Mouse (Mus musculus) c-Kit-positive CD71-positive TER-119-positive erythroid progenitor cells, embryonic 14.5 days (primary cell): ENCODE results near the gene Cybc1.

Experiments
- DNase-seq: peaks from one replicate; pipeline ENCODE4 v3.0.0-alpha.2; 2013; ENCODE audit warnings: low spot score

Cybc1 gene

DNA sequence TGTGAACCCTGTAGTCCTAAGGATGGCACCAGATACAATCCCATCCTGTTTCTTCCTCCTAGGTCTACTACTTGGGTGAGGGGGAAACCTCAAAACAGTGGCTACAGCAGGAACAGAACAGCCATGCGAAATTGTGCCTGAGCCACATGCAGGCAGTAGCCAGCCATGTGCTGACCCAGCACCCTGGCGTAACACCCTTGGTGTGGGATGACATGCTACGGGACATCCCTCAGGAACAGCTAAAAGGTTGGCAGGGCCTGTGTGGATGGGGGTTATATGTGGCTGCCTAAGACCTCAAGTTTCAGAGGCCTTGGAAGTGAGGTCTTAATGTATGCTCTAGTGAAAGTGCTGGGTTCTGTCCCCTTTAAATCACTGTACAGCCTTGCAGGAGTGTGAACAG lies 12.3 kb downstream of the Cybc1 start:
- DNase-seq, result no peak

DNA sequence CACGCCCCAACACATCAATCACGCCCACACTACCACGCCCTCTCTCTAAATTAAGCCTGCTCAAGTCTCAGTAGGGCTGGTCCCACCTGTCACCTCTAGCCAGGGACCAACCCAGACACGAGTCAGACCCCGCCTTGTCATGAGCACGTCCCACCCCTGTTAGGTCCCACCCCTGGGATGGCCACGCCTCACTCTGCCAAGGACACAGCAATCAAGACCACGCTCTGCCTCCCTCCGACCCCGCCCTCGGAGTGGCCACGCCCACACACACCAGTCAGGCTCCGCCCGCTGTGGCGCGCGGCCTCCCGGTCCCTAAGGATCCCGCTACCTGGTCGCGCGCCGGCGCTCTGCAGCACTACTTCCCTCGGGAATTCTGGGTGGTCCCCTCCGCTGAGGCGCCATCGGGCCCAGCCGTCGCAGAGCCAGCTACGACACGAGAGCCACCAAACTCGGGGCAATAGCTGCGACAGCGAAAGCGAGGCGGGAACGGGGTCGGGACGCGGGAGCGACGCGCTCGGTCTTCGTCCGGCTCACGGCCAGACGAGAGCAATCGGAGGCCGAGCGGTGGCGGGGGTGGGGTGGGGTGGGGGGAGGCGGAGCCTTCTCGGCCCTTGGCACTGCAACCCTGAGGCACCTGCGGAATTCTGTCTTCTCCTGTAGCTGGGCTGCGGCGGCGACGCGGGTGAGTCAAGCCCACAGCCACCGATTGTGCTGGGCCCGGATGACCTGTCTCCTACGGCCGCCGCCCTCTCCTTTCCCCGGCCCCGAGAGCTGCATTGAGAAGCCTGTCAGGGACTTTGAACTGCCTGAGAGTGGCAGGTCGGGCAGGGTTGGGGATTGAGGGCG lies 24.7 kb downstream of the Cybc1 start, which contains the start of the genes Hexdc and Ogfod3:
Hexdc (plus strand) TSS at position 273 of the 846 bp plus-strand sequence.
Ogfod3 (minus strand) TSS at position 551 of the 846 bp plus-strand sequence.
- DNase-seq, result peak; percentile 98

DNA sequence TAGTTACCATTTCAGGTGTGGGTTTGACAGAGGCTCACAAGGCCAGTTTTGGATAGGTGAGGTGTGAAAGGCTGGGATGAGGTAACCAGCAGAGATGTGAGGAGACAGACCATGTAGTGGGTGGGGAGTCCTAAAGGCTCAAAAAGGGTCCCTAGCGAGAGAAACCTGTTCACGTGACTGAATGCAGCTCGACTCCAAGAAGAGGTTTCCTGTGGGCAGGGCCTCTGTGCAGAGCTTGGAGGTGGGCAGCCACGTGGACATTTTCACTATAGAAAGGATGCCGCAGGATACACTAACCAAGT lies 25.3 kb downstream of the Cybc1 start:
- no peak for DNase-seq

DNA sequence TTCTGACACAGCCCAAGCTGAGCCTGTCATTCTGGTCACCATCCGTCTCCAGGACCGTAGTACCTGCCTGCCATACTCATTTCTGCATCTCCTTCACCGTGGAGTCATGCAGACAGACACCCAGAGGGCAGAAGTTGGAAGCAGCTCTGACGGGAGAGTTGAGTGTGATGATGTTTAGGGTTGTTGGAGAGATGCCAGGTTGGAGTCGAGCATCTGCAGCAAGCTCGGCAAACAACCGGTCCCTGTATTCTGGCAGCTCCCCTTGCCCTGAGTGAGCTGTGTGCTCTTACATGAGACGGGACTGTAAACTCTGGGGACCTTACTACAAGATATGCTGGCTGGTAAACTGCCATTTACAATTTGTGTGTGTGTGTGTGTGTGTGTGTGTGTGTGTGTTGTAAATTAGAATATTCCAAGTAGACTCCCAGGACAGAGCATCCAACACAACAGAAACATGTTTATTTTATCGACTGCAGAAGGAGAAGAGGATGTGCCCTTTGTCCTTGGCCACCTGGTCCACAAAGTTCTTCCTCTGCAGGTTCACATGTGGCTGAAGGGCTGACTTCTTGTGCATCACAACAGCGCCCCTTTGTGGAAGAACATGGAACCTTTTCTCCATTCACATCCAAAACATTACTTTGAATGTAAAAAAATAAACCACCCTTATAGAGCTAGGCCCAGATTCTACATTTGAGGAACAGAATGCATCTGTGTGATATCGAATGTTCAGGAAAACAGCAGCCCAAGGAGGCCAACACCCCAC lies 27.5 kb downstream of the Cybc1 start:
- DNase-seq, result peak; percentile 20

DNA sequence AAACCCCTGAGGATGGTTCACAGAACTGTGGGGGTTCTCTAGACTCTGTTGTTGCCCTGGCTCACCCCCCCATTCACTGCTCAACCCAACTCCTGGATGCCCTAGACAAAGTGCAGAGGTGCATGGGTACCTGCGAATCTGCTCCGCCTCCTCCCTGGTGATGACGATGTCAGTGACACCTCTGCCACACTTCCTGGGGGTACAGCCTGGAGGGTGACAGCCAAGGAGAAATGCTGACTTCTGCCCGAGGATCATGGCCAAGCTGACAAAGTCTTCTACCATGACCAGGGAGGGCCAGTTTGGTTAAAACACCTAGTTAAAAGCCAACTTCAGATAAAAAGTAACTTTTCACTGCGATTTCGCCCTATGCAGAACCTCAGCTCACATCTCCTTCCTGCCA lies 28.3 kb downstream of the Cybc1 start:
- DNase-seq, result no peak

DNA sequence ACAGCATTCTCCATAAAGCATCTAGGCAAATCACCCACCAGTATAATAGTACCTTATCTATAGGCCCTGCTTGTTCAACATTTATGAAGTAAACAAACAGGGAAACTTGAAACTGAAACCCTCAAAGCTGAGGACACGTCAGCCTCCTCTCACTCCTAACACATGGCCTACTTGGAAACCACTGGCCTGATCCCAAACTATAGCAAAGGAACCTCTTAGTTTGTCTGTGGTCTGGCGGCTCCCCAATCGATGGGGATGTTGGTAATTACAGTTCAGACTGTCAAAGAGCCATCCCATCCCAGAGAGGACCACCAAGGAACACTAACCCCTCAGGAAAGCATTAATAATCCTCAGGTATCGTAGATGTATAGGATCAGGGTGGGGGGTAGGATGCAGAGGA lies 29.3 kb downstream of the Cybc1 start:
- DNase-seq, result no peak

DNA sequence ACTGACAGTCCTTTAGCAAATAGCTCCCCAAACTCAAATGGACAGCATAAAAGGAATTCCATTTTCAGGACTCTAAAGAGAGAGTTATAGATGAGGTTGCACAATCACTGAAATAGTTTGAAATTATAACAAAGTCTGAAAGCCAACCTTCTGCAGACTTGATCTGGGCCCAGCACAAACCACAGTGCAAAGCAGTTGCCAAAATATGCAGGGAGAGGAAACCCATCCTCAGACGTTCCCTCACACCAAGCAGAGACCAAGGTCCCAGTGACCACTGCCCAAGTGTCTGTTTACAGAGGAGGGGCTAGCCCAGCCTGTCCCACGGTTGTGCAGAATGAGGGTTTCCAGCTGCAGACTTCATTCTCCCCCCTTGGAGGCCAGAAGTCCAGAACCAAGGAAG lies 30.5 kb downstream of the Cybc1 start:
- DNase-seq, result no peak

DNA sequence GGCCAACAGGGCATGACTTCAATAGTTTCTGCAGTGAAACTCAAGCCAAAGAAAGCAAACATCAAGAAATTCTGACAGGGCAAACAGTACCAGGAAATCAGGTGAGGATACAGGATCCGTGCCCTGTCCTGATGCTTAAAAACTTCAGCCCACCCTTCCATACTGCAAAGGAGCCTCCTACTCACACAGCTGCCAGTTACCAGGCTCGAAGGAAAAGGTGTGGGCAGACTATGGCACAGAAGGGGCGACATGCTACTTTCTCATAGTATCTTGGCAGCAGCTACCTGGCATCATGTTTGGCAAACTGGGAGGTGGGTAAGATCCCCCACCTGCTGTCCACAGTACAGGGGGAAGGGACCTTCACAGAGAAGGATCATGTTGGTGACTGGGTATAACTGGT lies 35.7 kb downstream of the Cybc1 start:
- no peak for DNase-seq

DNA sequence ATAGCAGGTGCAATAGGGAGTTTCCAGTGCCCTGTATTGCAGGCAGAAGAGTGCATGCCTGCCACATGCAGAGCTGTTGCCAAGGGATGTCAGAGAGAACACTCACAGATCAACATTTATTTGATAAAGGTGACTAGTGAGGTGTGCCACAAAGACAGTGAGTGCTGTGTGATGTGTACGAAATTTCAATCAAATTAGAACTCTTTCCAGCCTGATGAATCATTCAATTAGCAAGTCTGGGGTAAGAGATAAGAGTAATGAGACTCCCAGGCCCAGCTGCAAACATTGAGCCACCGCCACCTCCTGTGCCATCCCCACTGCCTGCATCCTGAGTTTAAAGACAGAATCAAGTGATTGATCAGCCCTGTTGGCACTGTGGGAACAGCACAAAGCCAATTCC lies 36.4 kb downstream of the Cybc1 start:
- no peak for DNase-seq

DNA sequence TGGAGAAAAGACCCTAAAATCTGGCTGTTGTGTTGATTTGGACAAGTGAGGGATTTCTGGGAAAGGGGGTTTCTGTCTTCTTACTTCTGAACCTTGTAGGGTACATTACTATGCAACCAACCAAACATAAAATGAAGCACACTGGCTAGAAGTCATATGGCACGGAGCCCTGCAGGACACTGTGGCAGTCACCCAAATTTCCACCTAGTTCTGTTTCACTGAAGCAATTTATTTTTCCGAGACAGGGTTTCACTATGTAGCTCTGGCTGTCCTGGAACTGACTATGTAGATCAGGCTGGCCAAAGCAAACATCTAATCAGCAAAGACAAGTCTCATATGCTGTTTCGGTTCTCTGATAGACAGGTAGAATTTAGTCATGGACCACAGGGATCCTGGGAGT lies 39.4 kb downstream of the Cybc1 start:
- DNase-seq, result no peak

DNA sequence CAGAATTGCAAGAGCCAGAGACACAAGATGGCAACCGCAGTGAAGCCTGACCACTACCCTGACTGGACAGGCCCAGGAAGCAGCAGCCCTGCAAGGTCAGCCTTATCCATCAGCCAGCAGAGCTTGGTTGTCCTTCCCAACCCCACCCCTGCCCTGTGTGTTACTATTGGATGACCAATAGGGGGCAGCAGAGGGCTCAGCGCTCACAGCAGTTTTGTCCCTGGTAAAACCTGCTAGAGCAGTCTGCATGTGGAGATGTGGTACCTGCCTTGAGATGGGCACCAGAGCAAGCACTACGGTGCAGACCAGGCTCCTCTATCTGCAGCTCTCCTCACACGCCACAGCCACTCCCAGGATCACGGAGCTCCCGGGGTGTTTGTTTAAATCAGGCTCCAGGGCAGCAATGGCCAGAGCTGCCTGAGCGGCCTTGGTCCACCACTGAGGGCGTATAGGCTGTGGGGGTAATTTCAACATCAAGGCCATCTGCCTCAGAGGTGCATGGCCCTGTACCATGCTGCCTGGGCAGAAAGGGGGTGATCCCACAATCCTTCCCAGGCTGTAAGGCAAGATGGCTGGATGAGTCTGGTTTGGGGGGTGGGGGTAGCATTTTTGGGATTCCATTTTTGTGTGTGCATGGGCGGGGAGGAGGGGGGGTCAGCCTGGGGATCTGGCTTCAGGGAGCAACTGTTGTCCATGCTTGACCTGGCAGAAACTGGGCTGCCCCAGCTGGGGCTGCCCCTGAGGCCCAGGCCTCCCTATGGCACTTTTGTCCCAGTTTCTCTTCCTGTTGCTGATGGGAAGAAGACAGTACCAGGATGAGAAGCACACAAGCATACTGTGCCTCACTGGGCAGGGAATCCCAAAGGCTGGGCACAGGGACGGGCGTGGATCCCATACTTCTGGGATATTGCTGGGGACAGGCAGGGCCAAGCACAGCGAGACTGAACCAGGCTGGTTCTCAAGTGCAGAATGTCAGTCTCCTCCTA lies 52.5 kb downstream of the Cybc1 start:
- peak; percentile 62 for DNase-seq

DNA sequence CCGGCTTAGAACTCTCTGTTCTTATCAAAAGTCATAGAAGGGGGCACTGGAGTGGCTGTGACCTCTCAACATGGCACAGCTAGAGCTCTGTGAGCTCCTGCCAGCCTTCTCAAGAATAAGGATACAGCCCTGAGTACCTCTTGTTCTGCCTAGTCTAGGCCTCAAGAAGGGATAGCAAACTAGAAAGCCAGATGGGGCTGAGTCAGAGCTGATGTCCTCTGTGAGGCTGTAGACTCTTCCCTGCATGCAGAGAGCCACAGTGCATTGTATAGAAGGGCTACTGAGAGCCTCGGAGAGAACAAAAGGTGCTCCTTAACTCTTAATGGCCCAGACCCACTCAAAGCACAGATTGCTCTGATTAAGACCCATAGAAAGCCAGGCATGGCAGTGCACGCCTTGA lies 54.9 kb downstream of the Cybc1 start:
- no peak for DNase-seq

DNA sequence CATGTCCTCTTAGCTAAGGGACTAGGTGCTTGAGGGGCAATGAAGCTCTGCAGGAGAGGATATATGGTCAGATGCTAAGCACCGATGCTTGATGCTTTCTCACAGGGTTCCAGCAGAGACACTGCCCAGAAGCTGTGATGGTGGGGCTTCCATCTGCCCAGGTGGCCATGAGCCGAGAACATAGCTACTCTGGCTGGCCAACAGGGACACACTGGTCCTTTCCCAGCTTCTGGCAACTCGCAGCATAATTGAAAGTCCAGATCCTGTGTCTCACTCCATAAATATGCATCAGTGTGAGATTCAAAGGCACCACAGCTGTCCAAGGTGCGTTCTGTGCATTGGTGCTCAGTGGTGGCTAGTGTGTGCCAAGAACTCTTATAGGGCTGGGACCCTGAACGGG lies 55.9 kb downstream of the Cybc1 start:
- no peak for DNase-seq
